In the genomic region with DNA sequence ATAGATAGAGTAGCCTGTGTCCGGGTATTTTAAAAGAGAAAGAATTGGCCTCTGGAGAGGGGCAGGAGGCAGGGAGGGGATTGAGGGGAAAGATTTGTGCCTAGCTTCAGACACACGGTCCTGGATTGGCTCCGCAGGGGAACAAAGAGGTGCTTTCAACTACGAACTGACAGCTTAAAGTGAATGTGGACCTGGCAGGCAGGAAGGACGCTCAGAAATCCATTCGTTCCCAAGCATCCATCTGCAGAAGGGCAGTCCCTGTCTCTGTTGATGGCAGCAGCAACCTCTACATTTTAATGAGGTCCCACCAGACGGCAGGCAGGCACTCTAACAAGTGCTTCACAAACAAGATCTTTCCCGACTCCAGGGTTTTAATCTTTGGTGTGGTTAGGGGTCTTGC, we compare ENCODE assay signal across 8 mouse cellular contexts. TPM values are rescaled to one million over a fixed set of nuclear protein-coding genes. Genes with fewer than 3 reads are reported as not detected.
DNase-seq lines count a peak whose midpoint lies in the region; ATAC-seq and TF ChIP-seq lines count a peak whose summit lies in the region.

No protein-coding gene starts in this region.

- H3K9ac ChIP-seq in kidney, postnatal 0 days (ENCODE audit: low read depth, low read length): peak overlapping the region; percentile 41
- peak overlapping the region; percentile 68 for H3K9ac ChIP-seq in forebrain, embryonic 14.5 days (ENCODE audit: low read length)
- H3K9ac ChIP-seq in limb, embryonic 11.5 days (ENCODE audit: low read length): peak overlapping the region; percentile 34; the same call in 1 of the 2 replicates
- peak overlapping the region; percentile 39; the same call in 1 of the 2 replicates for H3K9ac ChIP-seq in neural tube, embryonic 12.5 days

- no peaks in the 10 kb centered on the region for H3K9me3 ChIP-seq in kidney, postnatal 0 days (replicated peaks; ENCODE audit: low read length)
- H3K9me3 ChIP-seq in forebrain, embryonic 14.5 days (replicated peaks; ENCODE audit: control insufficient read depth, low read length): no peaks in the 10 kb centered on the region
- H3K9me3 ChIP-seq in limb, embryonic 11.5 days (ENCODE audit: control insufficient read depth, low read length): no peaks in the 10 kb centered on the region
- H3K9me3 ChIP-seq in neural tube, embryonic 12.5 days: no peaks in the 10 kb centered on the region

- H3K4me3 ChIP-seq in kidney, postnatal 0 days (replicated peaks; ENCODE audit: low read depth, low read length): peak overlapping the region; percentile 28
- peak overlapping the region; percentile 28 for H3K4me3 ChIP-seq in forebrain, embryonic 14.5 days (ENCODE audit: low read depth, low read length)
- H3K4me3 ChIP-seq in limb, embryonic 11.5 days (ENCODE audit: low read depth, low read length): peak overlapping the region; percentile 31
- H3K4me3 ChIP-seq in neural tube, embryonic 12.5 days: peak overlapping the region; percentile 29

- H3K27me3 ChIP-seq in kidney, postnatal 0 days (ENCODE audit: insufficient read depth, low read length): no peaks in the 10 kb centered on the region
- no peaks in the 10 kb centered on the region for H3K27me3 ChIP-seq in forebrain, embryonic 14.5 days (replicated peaks; ENCODE audit: control insufficient read depth, insufficient read depth, low read length)
- no peaks in the 10 kb centered on the region for H3K27me3 ChIP-seq in limb, embryonic 11.5 days (ENCODE audit: control insufficient read depth, insufficient read depth, low read length)
- no peaks in the 10 kb centered on the region for H3K27me3 ChIP-seq in neural tube, embryonic 12.5 days (replicated peaks)

- H3K4me1 ChIP-seq in kidney, postnatal 0 days (replicated peaks; ENCODE audit: insufficient read depth, low read length): no peaks in the 10 kb centered on the region
- 0 out of 2 replicates have a peak, but pooled peaks cover 5% of the 10 kb centered on the region for H3K4me1 ChIP-seq in forebrain, embryonic 14.5 days (ENCODE audit: control insufficient read depth, insufficient read depth, low read length)
- H3K4me1 ChIP-seq in limb, embryonic 11.5 days (ENCODE audit: control insufficient read depth, insufficient read depth, low read length): peaks cover 6% of the 10 kb centered on the region
- peaks cover 6% of the 10 kb centered on the region; the same call in 1 of the 2 replicates for H3K4me1 ChIP-seq in neural tube, embryonic 12.5 days

- TF ChIP-seq CTCF in kidney, postnatal 0 days (IDR thresholded peaks at IDR 0.05; ENCODE audit: low read depth): no peak

- DNase-seq in kidney, postnatal 0 days (ENCODE audit: low spot score): peak; percentile 36
- no peak for DNase-seq in kidney, adult 9 months
- DNase-seq in forebrain, embryonic 14.5 days (ENCODE audit: low spot score): peak; percentile 60
- DNase-seq in limb, embryonic 11.5 days (ENCODE audit: low spot score): peak; percentile 41
- DNase-seq in spleen, adult 18-20 months: no peak

- 6% methylated on average over 8 of the region's 8 CpGs for WGBS in kidney, postnatal 0 days
- WGBS in forebrain, embryonic 14.5 days: 1% methylated on average over 8 of the region's 8 CpGs
- 4% methylated on average over 8 of the region's 8 CpGs for WGBS in limb, embryonic 11.5 days
- WGBS in neural tube, embryonic 12.5 days: 4% methylated on average over 8 of the region's 8 CpGs

- H3K27ac ChIP-seq in kidney, postnatal 0 days: no peak overlapping the region
- H3K27ac ChIP-seq in forebrain, embryonic 14.5 days (ENCODE audit: low read depth, low read length): no peak overlapping the region
- H3K27ac ChIP-seq in limb, embryonic 11.5 days (replicated peaks; ENCODE audit: low read depth, low read length): no peak overlapping the region
- H3K27ac ChIP-seq in neural tube, embryonic 12.5 days: no peak overlapping the region

- H3K4me2 ChIP-seq in kidney, postnatal 0 days (ENCODE audit: low read length): peak overlapping the region; percentile 58
- H3K4me2 ChIP-seq in forebrain, embryonic 14.5 days (ENCODE audit: low read length): peak overlapping the region; percentile 68
- peak overlapping the region; percentile 60 for H3K4me2 ChIP-seq in limb, embryonic 11.5 days (ENCODE audit: low read depth, severe bottlenecking)
- peak overlapping the region; percentile 69 for H3K4me2 ChIP-seq in neural tube, embryonic 12.5 days (replicated peaks)

- H3K36me3 ChIP-seq in kidney, postnatal 0 days (ENCODE audit: insufficient read depth, low read length): no peaks in the 10 kb centered on the region
- H3K36me3 ChIP-seq in forebrain, embryonic 14.5 days (ENCODE audit: control insufficient read depth, insufficient read depth, low read length): no peaks in the 10 kb centered on the region
- H3K36me3 ChIP-seq in limb, embryonic 11.5 days (ENCODE audit: control insufficient read depth, insufficient read depth, low read length): no peaks in the 10 kb centered on the region
- H3K36me3 ChIP-seq in neural tube, embryonic 12.5 days: no peaks in the 10 kb centered on the region

- no peak for ATAC-seq in kidney, postnatal 0 days (replicated peaks; ENCODE audit: low FRiP score, low read depth)
- 0 out of 2 replicates have a peak, but pooled peaks have one; percentile 27 for ATAC-seq in common myeloid progenitor, adult 5-6 weeks (replicated peaks; ENCODE audit: low read depth, poor library complexity, severe bottlenecking)
- peak; percentile 71 for ATAC-seq in forebrain, embryonic 14.5 days
- ATAC-seq in limb, embryonic 11.5 days (ENCODE audit: insufficient number of reproducible peaks, low FRiP score, low TSS enrichment, low read depth): no peak
- ATAC-seq in neural tube, embryonic 12.5 days (ENCODE audit: low FRiP score, low read depth): peak; percentile 76; the same call in 1 of the 2 replicates
- ATAC-seq in erythroid progenitor cell, adult 5-6 weeks (replicated peaks; ENCODE audit: low FRiP score, poor library complexity, severe bottlenecking): no peak

RNA-seq across cellular contexts. Expression of gene Pttg1, which starts 40.3 kb away (rescaled TPM):
- 170 and 180 TPM in 2 replicates for polyA plus RNA-seq in kidney, postnatal 0 days (2015; fragmentation: Nextera tagmentation; extraction: Ambion mirVana)
- 35.1 and 48.4 TPM in 2 replicates for total RNA-seq in common myeloid progenitor, adult 5-6 weeks (2017)
- 34.9 and 44.3 TPM in 2 replicates for polyA plus RNA-seq in forebrain, embryonic 14.5 days (2014; fragmentation: Nextera tagmentation; extraction: Ambion mirVana)
- polyA plus RNA-seq in limb, embryonic 11.5 days (2014; fragmentation: Nextera tagmentation; extraction: Ambion mirVana): 94.3 and 100 TPM in 2 replicates
- 64.0 and 65.7 TPM in 2 replicates for polyA plus RNA-seq in neural tube, embryonic 12.5 days (2016; fragmentation: Nextera tagmentation; extraction: Ambion mirVana)
- total RNA-seq in erythroid progenitor cell, adult 5-6 weeks (2015; ENCODE audit: low replicate concordance): 45.7 and 73.5 TPM in 2 replicates
- total RNA-seq in erythroid progenitor cell, adult 5-6 weeks (2017; ENCODE audit: low replicate concordance): 24.4 and 27.9 TPM in 2 replicates

RNA-seq across cellular contexts. Expression of gene Slu7, which starts 47.8 kb away (rescaled TPM):
- polyA plus RNA-seq in kidney, postnatal 0 days (2015; fragmentation: Nextera tagmentation; extraction: Ambion mirVana): 62.6 and 64.0 TPM in 2 replicates
- 86.7 and 97.6 TPM in 2 replicates for total RNA-seq in common myeloid progenitor, adult 5-6 weeks (2017)
- 70.5 and 76.7 TPM in 2 replicates for polyA plus RNA-seq in forebrain, embryonic 14.5 days (2014; fragmentation: Nextera tagmentation; extraction: Ambion mirVana)
- polyA plus RNA-seq in limb, embryonic 11.5 days (2014; fragmentation: Nextera tagmentation; extraction: Ambion mirVana): 56.8 and 57.4 TPM in 2 replicates
- polyA plus RNA-seq in neural tube, embryonic 12.5 days (2016; fragmentation: Nextera tagmentation; extraction: Ambion mirVana): 66.7 and 67.8 TPM in 2 replicates
- total RNA-seq in erythroid progenitor cell, adult 5-6 weeks (2015; ENCODE audit: low replicate concordance): 8.8 and 20.5 TPM in 2 replicates
- total RNA-seq in erythroid progenitor cell, adult 5-6 weeks (2017; ENCODE audit: low replicate concordance): 44.4 and 47.6 TPM in 2 replicates

Comparison
In these comparisons a context has a peak if more than half of its experiments do, and no peak if none do; other contexts are left out.
1. DNase-seq: peak in kidney, postnatal 0 days (single experiment), forebrain, embryonic 14.5 days (single experiment) and limb, embryonic 11.5 days (single experiment); none in kidney, adult 9 months (single experiment) and spleen, adult 18-20 months (0 of 2).
2. ATAC-seq: peak in common myeloid progenitor, adult 5-6 weeks (single experiment), forebrain, embryonic 14.5 days (single experiment) and neural tube, embryonic 12.5 days (single experiment); none in kidney, postnatal 0 days (single experiment), limb, embryonic 11.5 days (single experiment) and erythroid progenitor cell, adult 5-6 weeks (single experiment).
3. Peak in every context shown above with its lines, with median percentiles within 50 percentile points of each other: H3K4me2 ChIP-seq, H3K4me3 ChIP-seq and H3K9ac ChIP-seq.